8 mouse cellular contexts compared by ENCODE assay signal in genomic region chr19:29812581-29813460, GRCm38 (mm10). TPM values are rescaled to one million over a fixed set of nuclear protein-coding genes. Genes with fewer than 3 reads are reported as not detected.
DNase-seq lines count a peak whose midpoint lies in the region; ATAC-seq and TF ChIP-seq lines count a peak whose summit lies in the region.

Ranbp6 (minus strand) TSS chr19:29812974.

- H3K36me3 ChIP-seq in intestine, postnatal 0 days (ENCODE audit: control insufficient read depth, insufficient read depth) = peaks cover 10% of the 10 kb centered on the region; the same call in 1 of the 2 replicates
- H3K36me3 ChIP-seq in midbrain, embryonic 11.5 days (ENCODE audit: control insufficient read depth, insufficient read depth, low read length) = peaks cover 6% of the 10 kb centered on the region; the same call in 1 of the 2 replicates

- peak within 1 kb of the TSS; percentile 77 for H3K4me2 ChIP-seq in intestine, postnatal 0 days (replicated peaks; ENCODE audit: low read depth)
- peak within 1 kb of the TSS; percentile 69 for H3K4me2 ChIP-seq in midbrain, embryonic 11.5 days

- peaks cover 6% of the 10 kb centered on the region; the same call in 1 of the 2 replicates for H3K4me1 ChIP-seq in intestine, postnatal 0 days (replicated peaks; ENCODE audit: control insufficient read depth, insufficient read depth, low read length)
- H3K4me1 ChIP-seq in midbrain, embryonic 11.5 days (ENCODE audit: control insufficient read depth, insufficient read depth, low read length) = peaks cover 10% of the 10 kb centered on the region

- peak within 1 kb of the TSS; percentile 46; the same call in 1 of the 2 replicates for H3K27ac ChIP-seq in intestine, postnatal 0 days (ENCODE audit: low read depth, low read length)
- no peak within 1 kb of the TSS for H3K27ac ChIP-seq in midbrain, embryonic 11.5 days (ENCODE audit: low read depth, low read length)

- H3K9me3 ChIP-seq in intestine, postnatal 0 days (ENCODE audit: control insufficient read depth) = no peaks in the 10 kb centered on the region
- no peaks in the 10 kb centered on the region for H3K9me3 ChIP-seq in midbrain, embryonic 11.5 days (ENCODE audit: control insufficient read depth, low read length)

- peak within 1 kb of the TSS; percentile 84 for H3K4me3 ChIP-seq in intestine, postnatal 0 days (ENCODE audit: low read depth, low read length)
- H3K4me3 ChIP-seq in midbrain, embryonic 11.5 days (ENCODE audit: low read depth, low read length) = peak within 1 kb of the TSS; percentile 64

- intact Hi-C loops in left cerebral cortex, postnatal 4 days (cut with DNase I) = loop anchor here (10.0 kb wide), 1 partner anchor 128 kb away; no protein-coding TSS in a partner anchor

- ATAC-seq in intestine, postnatal 0 days = peak; percentile 94
- ATAC-seq in midbrain, embryonic 11.5 days (ENCODE audit: low FRiP score) = peak; percentile 97

- peak; percentile 97 for DNase-seq in adrenal gland, postnatal 10 days
- DNase-seq in embryo, embryonic 9.5 days (ENCODE audit: extremely low spot score) = peak; percentile 90
- peak; percentile 87 to 92 for DNase-seq in gastrocnemius, postnatal 4 days (ENCODE audit: low spot score in 2 of 2)
- DNase-seq in left cerebral cortex, postnatal 4 days = peak; percentile 93
- peak; percentile 99 for DNase-seq in midbrain, embryonic 11.5 days (ENCODE audit: low spot score, missing footprints)
- peak; percentile 94 for DNase-seq in right cerebral cortex, postnatal 4 days
- DNase-seq in yolk sac, embryonic 10.5 days (ENCODE audit: low spot score) = peak; percentile 86

- under 1% methylated on average over 47 of the region's 47 CpGs for WGBS in intestine, postnatal 0 days
- WGBS in midbrain, embryonic 11.5 days = under 1% methylated on average over 47 of the region's 47 CpGs

- no peak for TF ChIP-seq CTCF in intestine, postnatal 0 days (IDR thresholded peaks at IDR 0.05; ENCODE audit: low read depth)

- no peaks in the 10 kb centered on the region for H3K27me3 ChIP-seq in intestine, postnatal 0 days (replicated peaks; ENCODE audit: control insufficient read depth, insufficient read depth, low read length)
- no peaks in the 10 kb centered on the region for H3K27me3 ChIP-seq in midbrain, embryonic 11.5 days (ENCODE audit: control insufficient read depth, insufficient read depth, low read length)

- H3K9ac ChIP-seq in intestine, postnatal 0 days (ENCODE audit: low read depth, low read length) = peak within 1 kb of the TSS; percentile 69
- peak within 1 kb of the TSS; percentile 69 for H3K9ac ChIP-seq in midbrain, embryonic 11.5 days (ENCODE audit: low read length)

RNA-seq across cellular contexts. Expression of gene Ranbp6, which starts in this region (rescaled TPM):
- 10 to 100 TPM; 15.1 to 15.4 TPM for total RNA-seq in adrenal gland, postnatal 10 days (2021)
- 10 to 100 TPM; 10.2 to 12.4 TPM for total RNA-seq in gastrocnemius, postnatal 4 days (2021)
- polyA plus RNA-seq in intestine, postnatal 0 days (2015; fragmentation: Nextera tagmentation; extraction: Ambion mirVana) = 6.5 and 6.6 TPM in 2 replicates
- 10 to 100 TPM; 31.0 to 31.5 TPM for total RNA-seq in left cerebral cortex, postnatal 4 days (2021)
- 47.8 and 49.2 TPM in 2 replicates for polyA plus RNA-seq in midbrain, embryonic 11.5 days (2014; fragmentation: Nextera tagmentation; extraction: Ambion mirVana)
